9 mouse cellular contexts compared by ENCODE assay signal in the genomic region with DNA sequence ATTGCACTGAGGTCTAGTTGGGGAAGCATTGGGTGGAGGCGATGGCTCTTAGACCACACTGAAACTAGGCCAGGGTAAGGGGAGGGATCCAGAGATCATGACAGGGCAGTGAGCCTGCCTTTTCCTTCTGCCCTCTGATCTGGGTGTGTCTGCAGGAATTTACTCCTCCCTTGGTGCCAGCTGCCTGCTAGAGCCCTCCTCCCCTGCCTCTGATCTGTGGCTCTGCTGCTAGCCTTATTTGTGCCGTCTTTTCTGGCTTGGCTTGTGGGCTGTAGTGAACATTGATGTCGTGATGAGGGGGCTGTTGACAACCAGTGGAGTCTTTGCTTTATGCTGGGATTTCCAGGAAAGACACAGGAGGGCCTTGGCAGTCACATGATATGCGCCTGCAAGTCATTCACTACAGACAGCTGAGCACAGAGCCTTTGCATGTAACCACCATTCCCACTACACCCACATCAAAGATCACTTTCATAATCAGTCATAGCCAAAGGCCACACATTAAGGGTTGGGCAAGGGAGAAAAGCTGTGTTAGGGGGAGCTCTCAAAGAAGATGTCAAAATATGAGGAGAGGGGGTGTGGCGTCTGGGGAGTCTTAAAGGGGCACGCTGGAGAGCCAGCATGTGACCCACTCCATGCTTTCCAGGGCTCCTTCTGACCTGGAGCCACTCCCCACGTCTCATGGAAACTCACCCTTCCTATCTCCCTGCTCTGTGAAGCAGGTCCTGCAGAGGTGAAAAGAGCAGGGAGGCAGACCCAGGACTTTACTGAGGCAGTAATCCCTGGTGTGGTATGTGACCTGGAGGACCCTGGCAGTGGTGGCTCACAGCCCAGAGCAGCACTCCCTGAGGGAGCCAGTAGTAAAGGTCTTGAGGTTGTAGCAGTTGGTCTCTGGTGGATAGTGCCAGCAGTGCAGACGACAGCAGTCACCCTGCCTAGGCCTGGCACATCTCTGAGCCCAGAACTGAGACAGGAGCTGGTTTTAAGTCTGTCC. TPM values are rescaled to one million over a fixed set of nuclear protein-coding genes. Genes with fewer than 3 reads are reported as not detected.
DNase-seq lines count a peak whose midpoint lies in the region; ATAC-seq and TF ChIP-seq lines count a peak whose summit lies in the region.
"Had no signal": no experiment of that assay in that cellular context is flagged by ENCODE, and none has a peak within 500 bp of the region (broad histone marks: within the 10 kb centered on the region; RNA-seq: fewer than 3 reads in every experiment).

No protein-coding gene starts in this region.

- intact Hi-C loops in heart, postnatal 25 days (cut with DNase I), result loop anchor here (5.0 kb wide), 1 partner anchor 72 kb away; no protein-coding TSS in a partner anchor

- no peak for TF ChIP-seq CTCF in liver, adult 2 months (IDR thresholded peaks at IDR 0.05; ENCODE audit: low read depth, low read length)

- DNase-seq in liver, adult 2 months (ENCODE audit: extremely low read depth, low read depth, low spot score), result peak; percentile 69
- DNase-seq in liver, result no peak
- peak; percentile 4 for DNase-seq in heart, postnatal 25 days (ENCODE audit: low spot score)
- peak; percentile 42 to 75 for DNase-seq in kidney, postnatal 25 days
- DNase-seq in mesoderm, embryonic 11.5 days (ENCODE audit: low read depth, low spot score), result peak; percentile 21
- no peak for DNase-seq in thymus, adult 18-20 months

- no peaks in the 10 kb centered on the region for H3K27me3 ChIP-seq in liver, adult 2 months (ENCODE audit: control insufficient read depth, insufficient read depth, low read length)
- H3K27me3 ChIP-seq in forebrain, embryonic 13.5 days, result 0 out of 2 replicates have a peak, but pooled peaks cover 3% of the 10 kb centered on the region

- TF ChIP-seq POLR2A in liver, adult 2 months (IDR thresholded peaks at IDR 0.05; ENCODE audit: extremely low read depth, insufficient read depth, low read length), result no peak

- no peak overlapping the region for H3K9ac ChIP-seq in liver, adult 2 months (ENCODE audit: low read depth, low read length)
- no peak overlapping the region for H3K9ac ChIP-seq in forebrain, embryonic 13.5 days
- H3K9ac ChIP-seq: neural tube, embryonic 12.5 days had no signal

- H3K79me2 ChIP-seq in liver, adult 2 months (ENCODE audit: control insufficient read depth, insufficient read depth, low read length), result peaks cover 5% of the 10 kb centered on the region; the same call in 1 of the 2 replicates

- peak overlapping the region; percentile 42 for H3K27ac ChIP-seq in liver, adult 2 months (replicated peaks; ENCODE audit: insufficient read depth, low read depth, low read length)
- no peak overlapping the region for H3K27ac ChIP-seq in forebrain, embryonic 13.5 days
- H3K27ac ChIP-seq: neural tube, embryonic 12.5 days had no signal

- no peak overlapping the region for H3K4me2 ChIP-seq in forebrain, embryonic 13.5 days

- 39% methylated on average over 8 of the region's 8 CpGs for WGBS in liver, adult 2 months
- WGBS in forebrain, embryonic 13.5 days, result 48% methylated on average over 8 of the region's 8 CpGs

- H3K9me3 ChIP-seq in forebrain, embryonic 13.5 days (replicated peaks), result no peaks in the 10 kb centered on the region
- H3K9me3 ChIP-seq: neural tube, embryonic 12.5 days had no signal

- H3K4me1 ChIP-seq in liver, adult 2 months (ENCODE audit: control insufficient read depth, insufficient read depth, low read length), result peaks cover 13% of the 10 kb centered on the region
- H3K4me1 ChIP-seq in forebrain, embryonic 13.5 days, result peaks cover 28% of the 10 kb centered on the region

- 0 out of 2 replicates have a peak, but pooled peaks have one; percentile 14 for ATAC-seq in forebrain, embryonic 13.5 days
- no peak for ATAC-seq in monocyte, adult 5-6 weeks (replicated peaks; ENCODE audit: insufficient number of reproducible peaks, low FRiP score, low TSS enrichment, poor library complexity, severe bottlenecking)

- H3K4me3 ChIP-seq in liver, adult 2 months (ENCODE audit: insufficient read depth, low read depth, low read length), result no peak overlapping the region
- H3K4me3 ChIP-seq in forebrain, embryonic 13.5 days, result no peak overlapping the region
- H3K4me3 ChIP-seq: neural tube, embryonic 12.5 days had no signal

- H3K36me3 ChIP-seq in liver, adult 2 months (ENCODE audit: control insufficient read depth, insufficient read depth, low read length), result no peaks in the 10 kb centered on the region
- H3K36me3 ChIP-seq in forebrain, embryonic 13.5 days (ENCODE audit: poor library complexity, severe bottlenecking), result no peaks in the 10 kb centered on the region
- H3K36me3 ChIP-seq: neural tube, embryonic 12.5 days had no signal

RNA-seq across cellular contexts. Expression of gene 5330417H12Rik, which starts 39.4 kb away (rescaled TPM):
- not detected in 2 replicates for total RNA-seq in liver, adult 2 months (2014; rRNA removed)
- polyA plus RNA-seq in liver, adult 2 months (2012; rRNA removed), result not detected in 2 replicates
- not detected in 2 replicates for polyA plus RNA-seq in forebrain, embryonic 13.5 days (2015; fragmentation: Nextera tagmentation; extraction: Ambion mirVana)
- total RNA-seq in heart, postnatal 25 days (2021), result not detected
- not detected in 3 replicates for total RNA-seq in monocyte, adult 5-6 weeks (2017)
- polyA plus RNA-seq: neural tube, embryonic 12.5 days had no signal

Comparison
In these comparisons a context has a peak if more than half of its experiments do, and no peak if none do; other contexts are left out.
1. DNase-seq: peak in liver, adult 2 months (single experiment), heart, postnatal 25 days (single experiment), kidney, postnatal 25 days (2 of 2) and mesoderm, embryonic 11.5 days (single experiment); none in liver (single experiment) and thymus, adult 18-20 months (0 of 2).